Mouse (Mus musculus): ENCODE data around the gene Pcsk2. TPM values are rescaled to one million over a fixed set of nuclear protein-coding genes. Genes with fewer than 3 reads are reported as not detected.
A peak's percentile ranks its signal among the peaks of the same experiment; 100 is the strongest.

Pcsk2 gene
- 0.73 and 1.6 TPM in 2 replicates for polyA plus RNA-seq (2015; fragmentation: Nextera tagmentation; extraction: Ambion mirVana)

- Histone ChIP-seq H3K4me2 (peak within 1 kb of the TSS; percentile 80), H3K27me3 (peaks cover 62% of the 10 kb centered on the region)
Measured at GRCm38 (mm10) chr2:143545758-143546246, at the start of gene Pcsk2. Pcsk2 (plus strand) TSS chr2:143546156.

GRCm38 (mm10) chr2:143500845-143501244, 45.1 kb upstream of the Pcsk2 start:
- Histone ChIP-seq H3K27me3 (no peaks in the 10 kb centered on the region), H3K9me3 (no peaks in the 10 kb centered on the region), H3K36me3 (no peaks in the 10 kb centered on the region), H3K27ac (no peak overlapping the region), H3K4me1 (no peaks in the 10 kb centered on the region), H3K4me2 (no peak overlapping the region), H3K9ac (no peak overlapping the region), H3K4me3 (no peak overlapping the region)
- WGBS = 70% methylated on average over 9 of the region's 9 CpGs
- ATAC-seq (ENCODE audit: insufficient number of reproducible peaks, low FRiP score, low TSS enrichment, low read depth) = no peak

More at GRCm38 (mm10) chr2:143545758-143546246, at the start of gene Pcsk2:
- peak; percentile 53; the same call in 1 of the 2 replicates for ATAC-seq (ENCODE audit: insufficient number of reproducible peaks, low FRiP score, low TSS enrichment, low read depth)
- no peaks in the 10 kb centered on the region for H3K36me3 ChIP-seq
- under 1% methylated on average over 27 of the region's 51 CpGs for WGBS
- H3K27ac ChIP-seq = no peak within 1 kb of the TSS
- no peaks in the 10 kb centered on the region for H3K9me3 ChIP-seq
- peak within 1 kb of the TSS; percentile 45 for H3K4me3 ChIP-seq
- H3K4me1 ChIP-seq = peaks cover 14% of the 10 kb centered on the region
- H3K9ac ChIP-seq = no peak within 1 kb of the TSS

DNA sequence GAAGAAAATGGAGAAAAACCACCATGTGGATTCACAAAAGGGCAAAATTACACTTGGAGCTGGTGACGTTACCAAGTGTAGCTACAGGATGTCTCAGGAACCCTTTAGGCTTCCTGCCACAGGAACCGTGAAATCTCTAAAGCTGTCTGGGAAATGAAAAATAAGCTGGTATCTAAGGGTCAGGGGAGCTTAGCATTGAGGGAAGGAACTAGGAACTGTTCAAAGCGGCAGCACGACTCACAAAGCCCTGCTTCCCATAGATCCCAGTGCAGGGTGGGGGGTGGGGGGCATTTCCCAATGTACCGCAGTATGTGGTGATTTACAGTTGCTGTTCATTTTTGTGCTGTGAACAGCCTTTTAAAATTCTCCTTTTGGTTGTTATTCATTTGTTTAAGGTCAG, 44.2 kb upstream of the Pcsk2 start:
- Histone ChIP-seq H3K4me1 (no peaks in the 10 kb centered on the region), H3K36me3 (no peaks in the 10 kb centered on the region), H3K27ac (no peak overlapping the region), H3K4me3 (no peak overlapping the region), H3K27me3 (no peaks in the 10 kb centered on the region), H3K9me3 (no peaks in the 10 kb centered on the region), H3K9ac (no peak overlapping the region), H3K4me2 (no peak overlapping the region)
- 54% methylated on average over 5 of the region's 5 CpGs for WGBS
- no peak for ATAC-seq (ENCODE audit: insufficient number of reproducible peaks, low FRiP score, low TSS enrichment, low read depth)

DNA sequence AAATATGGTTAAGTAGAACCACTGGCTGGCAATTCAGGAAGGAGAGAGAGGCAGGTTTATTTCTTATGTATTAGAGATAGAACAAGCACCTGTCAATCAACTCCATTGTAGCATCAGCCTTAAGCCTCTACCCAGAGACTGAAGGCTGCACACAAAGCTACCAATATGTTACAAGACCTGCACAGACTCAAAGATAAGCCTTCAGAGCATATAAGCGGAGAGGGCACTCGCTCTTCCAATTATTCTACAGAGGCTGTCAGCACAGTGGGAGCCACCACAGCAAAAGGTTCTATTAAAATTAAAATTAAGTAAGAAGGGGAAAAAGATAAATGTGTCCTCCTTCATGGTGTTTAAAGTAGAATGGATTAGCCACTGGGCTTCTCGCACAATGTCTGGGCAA, 43.8 kb upstream of the Pcsk2 start:
- 91% methylated on average over 3 of the region's 3 CpGs for WGBS
- Histone ChIP-seq H3K27ac (no peak overlapping the region), H3K4me1 (no peaks in the 10 kb centered on the region), H3K9me3 (no peaks in the 10 kb centered on the region), H3K27me3 (no peaks in the 10 kb centered on the region), H3K9ac (no peak overlapping the region), H3K4me2 (no peak overlapping the region), H3K36me3 (no peaks in the 10 kb centered on the region), H3K4me3 (no peak overlapping the region)
- no peak for ATAC-seq (ENCODE audit: insufficient number of reproducible peaks, low FRiP score, low TSS enrichment, low read depth)

DNA sequence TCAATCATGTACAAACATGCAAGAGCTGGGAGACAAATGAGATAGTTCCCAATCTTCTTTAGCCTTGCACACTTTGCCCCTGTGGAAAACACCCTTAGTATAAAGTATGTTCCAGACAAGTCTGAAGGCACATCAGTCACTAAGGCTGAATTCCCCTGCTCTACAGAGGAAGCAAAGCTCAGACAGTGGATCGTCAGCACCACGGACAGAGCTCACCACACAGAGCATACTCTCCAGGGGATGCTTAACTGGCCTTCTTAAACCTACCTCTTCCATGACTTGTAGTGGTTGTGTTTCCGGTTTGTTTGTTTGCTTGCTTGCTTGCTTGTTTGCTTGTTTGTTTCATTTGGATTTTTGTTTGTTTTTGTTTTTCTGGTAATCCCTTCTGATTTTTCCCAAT, 9.5 kb upstream of the Pcsk2 start:
- H3K27me3 ChIP-seq = no peaks in the 10 kb centered on the region
- H3K9ac ChIP-seq = no peak overlapping the region
- H3K36me3 ChIP-seq = no peaks in the 10 kb centered on the region
- ATAC-seq (ENCODE audit: insufficient number of reproducible peaks, low FRiP score, low TSS enrichment, low read depth) = no peak
- no peak overlapping the region for H3K4me2 ChIP-seq
- 8% methylated on average over 3 of the region's 3 CpGs for whole genome bisulfite sequencing
- no peak overlapping the region for H3K4me3 ChIP-seq
- no peaks in the 10 kb centered on the region for H3K4me1 ChIP-seq
- no peak overlapping the region for H3K27ac ChIP-seq
- H3K9me3 ChIP-seq = no peaks in the 10 kb centered on the region

DNA sequence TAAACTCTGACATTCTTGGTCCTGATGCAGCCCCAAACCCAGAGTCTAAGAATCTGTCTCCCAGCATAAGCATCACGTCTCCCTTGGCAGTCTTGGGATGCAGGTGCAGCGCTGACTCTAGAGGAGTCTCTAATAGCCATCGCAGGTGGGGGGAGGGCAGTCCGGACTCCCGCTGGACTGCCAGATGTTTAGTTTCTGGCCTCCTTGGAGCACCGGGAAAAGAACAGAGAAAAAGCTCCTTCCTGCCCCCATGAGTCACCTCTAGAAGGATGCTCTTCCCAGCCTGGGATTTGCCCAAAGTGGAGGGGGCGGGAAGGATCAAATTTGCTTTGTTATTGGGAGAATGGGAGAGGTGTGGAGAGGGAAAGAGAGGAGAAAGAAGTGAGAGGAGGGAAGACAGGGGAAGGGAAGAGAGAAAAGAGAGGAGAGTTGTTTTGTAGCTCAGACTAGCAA, 631 bp upstream of the Pcsk2 start:
- 0% methylated on average over 7 of the region's 7 CpGs for WGBS
- H3K36me3 ChIP-seq = no peaks in the 10 kb centered on the region
- H3K27ac ChIP-seq = no peak overlapping the region
- peaks cover 62% of the 10 kb centered on the region for H3K27me3 ChIP-seq
- peaks cover 14% of the 10 kb centered on the region for H3K4me1 ChIP-seq
- ATAC-seq (ENCODE audit: insufficient number of reproducible peaks, low FRiP score, low TSS enrichment, low read depth) = no peak
- H3K4me2 ChIP-seq = peak overlapping the region; percentile 80
- H3K4me3 ChIP-seq = peak overlapping the region; percentile 45
- no peak overlapping the region for H3K9ac ChIP-seq
- H3K9me3 ChIP-seq = no peaks in the 10 kb centered on the region

- Histone ChIP-seq H3K9me3 (no peaks in the 10 kb centered on the region), H3K27me3 (peaks cover 62% of the 10 kb centered on the region), H3K4me2 (peak overlapping the region; percentile 80), H3K4me3 (peak overlapping the region; percentile 45), H3K27ac (no peak overlapping the region), H3K4me1 (peaks cover 14% of the 10 kb centered on the region), H3K9ac (no peak overlapping the region), H3K36me3 (no peaks in the 10 kb centered on the region)
- WGBS = under 1% methylated on average over 33 of the region's 33 CpGs
- no peak for ATAC-seq (ENCODE audit: insufficient number of reproducible peaks, low FRiP score, low TSS enrichment, low read depth)
Measured at GRCm38 (mm10) chr2:143546412-143547211, 656 bp downstream of the Pcsk2 start.

GRCm38 (mm10) chr2:143547251-143548090, 1.5 kb downstream of the Pcsk2 start:
- Histone ChIP-seq H3K27me3 (peaks cover 62% of the 10 kb centered on the region), H3K36me3 (no peaks in the 10 kb centered on the region), H3K9ac (no peak overlapping the region), H3K4me3 (0 out of 2 replicates have a peak overlapping the region, but pooled peaks have one; percentile 1), H3K4me1 (peaks cover 14% of the 10 kb centered on the region), H3K27ac (no peak overlapping the region), H3K4me2 (no peak overlapping the region), H3K9me3 (no peaks in the 10 kb centered on the region)
- 2% methylated on average over 32 of the region's 32 CpGs for WGBS
- ATAC-seq (ENCODE audit: insufficient number of reproducible peaks, low FRiP score, low TSS enrichment, low read depth) = no peak

- no peaks in the 10 kb centered on the region for H3K4me1 ChIP-seq
- H3K27me3 ChIP-seq = no peaks in the 10 kb centered on the region
- no peak overlapping the region for H3K4me3 ChIP-seq
- no peaks in the 10 kb centered on the region for H3K36me3 ChIP-seq
- no peak overlapping the region for H3K4me2 ChIP-seq
- no peak overlapping the region for H3K9ac ChIP-seq
- 70% methylated on average over 4 of the region's 4 CpGs for WGBS
- ATAC-seq (ENCODE audit: insufficient number of reproducible peaks, low FRiP score, low TSS enrichment, low read depth) = no peak
- no peak overlapping the region for H3K27ac ChIP-seq
- H3K9me3 ChIP-seq = no peaks in the 10 kb centered on the region
Measured at GRCm38 (mm10) chr2:143560384-143560783, 14.4 kb downstream of the Pcsk2 start.

DNA sequence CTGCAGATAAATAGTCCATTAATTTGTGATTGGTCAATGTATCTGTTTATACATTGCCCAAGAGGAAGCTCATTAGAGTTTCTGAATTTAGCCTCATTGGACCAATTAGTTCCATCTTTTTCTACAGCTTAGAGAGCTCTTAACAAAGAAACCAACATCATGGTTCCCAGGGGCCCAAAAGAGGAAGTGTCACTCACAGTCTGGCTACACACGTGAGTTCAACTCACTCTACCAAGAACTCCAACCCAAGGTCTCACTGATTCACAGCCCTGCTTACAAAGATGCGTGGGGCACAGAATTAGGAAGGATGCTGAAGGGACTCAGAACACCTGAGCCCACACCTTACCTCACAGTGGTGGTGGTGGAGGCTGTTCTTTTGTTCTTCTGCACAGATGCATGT, 19.1 kb downstream of the Pcsk2 start:
- H3K9ac ChIP-seq = no peak overlapping the region
- no peaks in the 10 kb centered on the region for H3K9me3 ChIP-seq
- no peak for ATAC-seq (ENCODE audit: insufficient number of reproducible peaks, low FRiP score, low TSS enrichment, low read depth)
- no peaks in the 10 kb centered on the region for H3K27me3 ChIP-seq
- H3K4me3 ChIP-seq = no peak overlapping the region
- no peaks in the 10 kb centered on the region for H3K4me1 ChIP-seq
- H3K27ac ChIP-seq = no peak overlapping the region
- WGBS = 75% methylated on average over 2 of the region's 2 CpGs
- no peaks in the 10 kb centered on the region for H3K36me3 ChIP-seq
- H3K4me2 ChIP-seq = no peak overlapping the region

DNA sequence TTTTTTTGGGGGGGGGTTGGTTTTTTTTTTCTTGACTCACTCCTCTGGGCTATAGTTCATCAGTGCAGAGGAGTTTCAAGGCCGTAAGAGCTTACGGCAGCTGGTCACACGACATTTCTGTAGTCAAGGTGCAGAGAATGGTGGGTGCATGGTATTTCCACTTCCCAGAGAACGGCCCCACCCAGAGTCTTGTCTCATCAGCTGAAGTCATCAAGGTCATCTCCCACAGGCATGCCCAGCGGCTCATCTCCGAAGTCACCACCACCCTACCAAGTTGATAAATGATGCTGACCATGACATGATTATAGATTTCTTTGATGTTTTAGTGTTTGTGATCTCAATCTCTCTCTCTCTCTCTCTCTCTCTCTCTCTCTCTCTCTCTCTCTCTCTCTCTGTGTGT, 20.0 kb downstream of the Pcsk2 start:
- no peaks in the 10 kb centered on the region for H3K4me1 ChIP-seq
- WGBS = 83% methylated on average over 6 of the region's 6 CpGs
- no peak overlapping the region for H3K9ac ChIP-seq
- no peak for ATAC-seq (ENCODE audit: insufficient number of reproducible peaks, low FRiP score, low TSS enrichment, low read depth)
- no peak overlapping the region for H3K27ac ChIP-seq
- H3K9me3 ChIP-seq = no peaks in the 10 kb centered on the region
- H3K4me3 ChIP-seq = no peak overlapping the region
- no peaks in the 10 kb centered on the region for H3K36me3 ChIP-seq
- H3K27me3 ChIP-seq = no peaks in the 10 kb centered on the region
- no peak overlapping the region for H3K4me2 ChIP-seq

DNA sequence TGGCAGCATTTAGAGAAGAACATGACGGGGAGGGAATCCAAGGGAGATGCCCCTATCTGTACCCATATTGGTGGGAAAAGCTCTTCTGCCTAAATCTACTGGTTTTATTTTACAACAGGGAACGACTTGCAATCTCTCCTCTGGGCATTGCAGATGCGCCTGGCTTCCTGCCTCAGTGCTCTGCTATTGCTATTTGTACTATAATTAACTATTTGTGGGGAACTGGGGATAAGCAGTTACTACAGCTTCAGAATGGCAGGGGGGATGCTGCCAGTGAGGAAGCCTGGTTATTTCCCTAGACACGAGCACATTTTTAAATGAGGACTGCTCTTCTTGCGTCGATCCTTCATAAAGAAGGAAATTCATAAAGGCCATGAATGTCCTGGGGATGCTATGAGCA, 39.4 kb downstream of the Pcsk2 start:
- Histone ChIP-seq H3K4me3 (no peak overlapping the region), H3K36me3 (no peaks in the 10 kb centered on the region), H3K4me1 (0 out of 2 replicates have a peak, but pooled peaks cover 4% of the 10 kb centered on the region), H3K27me3 (no peaks in the 10 kb centered on the region), H3K9me3 (no peaks in the 10 kb centered on the region), H3K9ac (no peak overlapping the region), H3K4me2 (no peak overlapping the region), H3K27ac (no peak overlapping the region)
- no peak for ATAC-seq (ENCODE audit: insufficient number of reproducible peaks, low FRiP score, low TSS enrichment, low read depth)
- 69% methylated on average over 6 of the region's 6 CpGs for WGBS

Data from limb, embryonic 15.5 days (tissue).